Mouse (Mus musculus) heart, postnatal 0 days (tissue): ENCODE results near the gene Inpp5e. TPM values are rescaled to one million over a fixed set of nuclear protein-coding genes. Genes with fewer than 3 reads are reported as not detected.

ENCODE experiments used
- ATAC-seq: fragments of 200-750 bp; cut with Nextera tagmentation; 2 replicates; pipeline ENCODE4 v1.8.0; 2017; ENCODE audit warnings: low read depth, moderate number of reproducible peaks, moderate library complexity; ENCODE audit not compliant: insufficient read depth
- DNase-seq: peaks from one replicate; pipeline ENCODE4 v3.0.0-alpha.2; 2016; ENCODE audit warnings: low spot score
- H3K27ac ChIP-seq: fragments of 300-500 bp; sonication (generic); 2 replicates; pipeline ENCODE4 v1.5.1; 2014; ENCODE audit warnings: low read depth, mild to moderate bottlenecking
- H3K27me3 ChIP-seq: fragments of 300-500 bp; sonication (generic); 2 replicates; pipeline ENCODE4 v1.6.1; 2014; ENCODE audit warnings: low read length, mixed read lengths; ENCODE audit not compliant: control insufficient read depth, insufficient read depth
- H3K36me3 ChIP-seq: fragments of 300-500 bp; sonication (generic); replicated peaks from 2 replicates; pipeline ENCODE4 v1.6.1; 2014; ENCODE audit warnings: low read length, mixed read lengths; ENCODE audit not compliant: control insufficient read depth, insufficient read depth
- H3K4me1 ChIP-seq: fragments of 300-500 bp; sonication (generic); 2 replicates; pipeline ENCODE4 v1.6.1; 2014; ENCODE audit warnings: antibody characterized with exemption; ENCODE audit not compliant: control insufficient read depth, insufficient read depth
- H3K4me2 ChIP-seq: fragments of 300-500 bp; sonication (generic); 2 replicates; pipeline ENCODE4 v1.6.1; 2014; ENCODE audit warnings: low read depth, mild to moderate bottlenecking, low read length, moderate library complexity
- H3K4me3 ChIP-seq: fragments of 300-500 bp; sonication (generic); 2 replicates; pipeline ENCODE4 v1.5.1; 2014; ENCODE audit warnings: low read depth, low read length
- H3K9ac ChIP-seq: fragments of 300-500 bp; sonication (generic); replicated peaks from 2 replicates; pipeline ENCODE4 v1.6.1; 2014; ENCODE audit warnings: low read depth, low read length, mixed read lengths
- H3K9me3 ChIP-seq: fragments of 300-500 bp; sonication (generic); replicated peaks from 2 replicates; pipeline ENCODE4 v1.6.1; 2016; ENCODE audit warnings: low read length; ENCODE audit not compliant: control insufficient read depth
- CTCF ChIP-seq: IDR thresholded peaks from 2 replicates; pipeline ENCODE4 v1.5.1; 2016; ENCODE audit warnings: antibody characterized with exemption, control low read depth, low read depth
- EP300 ChIP-seq: IDR thresholded peaks from 2 replicates; pipeline ENCODE4 v1.6.1; 2016; ENCODE audit warnings: antibody characterized with exemption, low read depth
- whole genome bisulfite sequencing: fragments of 180-500 bp; shearing (Covaris S2); extraction: QIAGEN DNeasy Blood & Tissue Kit; methylation state at CpG from one replicate; pipeline ENCODE4 v1.1.7; 2014; 5-methylcytosine and 5-hydroxymethylcytosine counted together
- polyA plus RNA-seq: library from polyadenylated mRNA; unstranded; fragments of >200 nt; fragmentation: Nextera tagmentation; extraction: Ambion mirVana; gene quantifications from 2 replicates; pipeline ENCODE4 v1.2.1, GENCODE M21; 2015
- total RNA-seq: library from RNA; depleted of rRNA; stranded (reverse); fragments of >200 nt; gene quantifications from 2 replicates; pipeline ENCODE4 v1.2.3, GENCODE M21; 2014; ENCODE audit warnings: low replicate concordance

The Inpp5e gene
- total and polyA plus RNA-seq, 2 experiments from 2014 or later, result 10.2 to 16.7 TPM

DNA sequence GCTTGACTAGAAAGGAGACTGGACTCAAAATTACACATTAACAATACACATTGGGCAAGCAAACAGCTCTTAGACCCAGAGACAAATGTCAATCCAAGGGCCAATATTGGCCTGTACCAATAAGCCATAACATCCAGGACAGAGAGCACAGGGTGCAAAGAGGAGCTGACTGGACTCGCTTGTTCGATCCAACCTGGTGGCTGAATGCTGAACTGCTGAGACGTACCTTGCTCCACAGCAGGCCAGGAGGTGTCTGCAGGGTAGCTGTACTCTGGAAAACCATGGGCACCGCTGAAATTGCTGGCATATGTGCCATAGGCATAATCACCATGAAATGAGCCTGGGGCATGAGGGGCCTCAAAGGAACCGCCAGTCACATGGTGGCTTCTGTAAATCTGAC lies 20.8 kb upstream of the Inpp5e start:
- WGBS, result 96% methylated on average over 5 of the region's 5 CpGs
- Histone ChIP-seq H3K9ac (no peak overlapping the region), H3K4me2 (no peak overlapping the region), H3K27me3 (no peaks in the 10 kb centered on the region), H3K4me1 (no peaks in the 10 kb centered on the region), H3K9me3 (no peaks in the 10 kb centered on the region), H3K36me3 (peaks cover 94% of the 10 kb centered on the region), H3K27ac (no peak overlapping the region), H3K4me3 (no peak overlapping the region)
- TF ChIP-seq EP300 (no peak), CTCF (no peak)
- DNase-seq (no peak), ATAC-seq (no peak)

DNA sequence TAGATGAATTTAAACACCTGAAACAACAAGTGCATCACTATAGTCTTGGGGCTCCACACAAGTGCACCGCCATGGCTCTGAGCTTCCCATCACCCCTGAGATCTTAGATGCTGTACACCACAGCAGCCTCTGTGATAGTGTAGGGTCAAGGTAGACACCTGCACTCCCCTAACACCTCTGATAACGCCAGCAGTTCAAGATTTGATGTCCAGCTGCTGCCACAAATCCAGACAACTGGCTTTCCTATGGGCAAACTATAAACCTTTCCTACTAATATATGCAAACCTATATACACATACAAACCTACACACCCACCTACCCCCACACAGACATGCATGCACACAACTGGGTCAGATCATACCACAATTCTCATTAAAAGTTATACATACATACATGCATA lies 15.5 kb upstream of the Inpp5e start:
- DNase-seq (no peak), ATAC-seq (no peak)
- no peaks in the 10 kb centered on the region for H3K27me3 ChIP-seq
- no peak overlapping the region for H3K4me2 ChIP-seq
- no peak overlapping the region for H3K27ac ChIP-seq
- TF ChIP-seq EP300 (no peak), CTCF (no peak)
- H3K9ac ChIP-seq, result no peak overlapping the region
- H3K9me3 ChIP-seq, result no peaks in the 10 kb centered on the region
- no peak overlapping the region for H3K4me3 ChIP-seq
- H3K4me1 ChIP-seq, result no peaks in the 10 kb centered on the region
- H3K36me3 ChIP-seq, result peaks cover 98% of the 10 kb centered on the region
- 96% methylated on average over 2 of the region's 2 CpGs for WGBS

DNA sequence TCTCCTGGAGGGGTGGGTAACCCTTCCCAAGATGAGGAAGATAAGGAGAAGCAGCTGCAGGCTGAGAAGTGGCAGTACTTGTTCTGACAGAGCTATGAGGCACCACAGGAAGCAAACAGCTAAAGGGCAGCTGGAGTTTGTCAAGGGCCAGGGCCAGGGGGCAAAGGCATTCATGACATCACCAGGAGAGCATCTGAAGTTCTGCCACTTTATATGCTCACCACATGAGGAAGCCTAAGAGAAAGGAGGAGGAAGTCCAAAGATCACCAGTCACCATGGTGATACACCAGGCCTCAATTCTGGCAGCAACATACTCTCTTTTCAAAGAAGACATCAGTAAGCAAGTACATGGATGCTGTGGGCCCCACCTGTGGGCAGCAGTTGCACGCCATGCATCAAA lies 14.1 kb upstream of the Inpp5e start:
- 73% methylated on average over 1 of the region's 1 CpGs for WGBS
- Histone ChIP-seq H3K4me2 (no peak overlapping the region), H3K4me3 (no peak overlapping the region), H3K27me3 (no peaks in the 10 kb centered on the region), H3K36me3 (peaks cover 97% of the 10 kb centered on the region), H3K4me1 (no peaks in the 10 kb centered on the region), H3K9me3 (no peaks in the 10 kb centered on the region), H3K9ac (no peak overlapping the region), H3K27ac (no peak overlapping the region)
- DNase-seq (no peak), ATAC-seq (no peak)
- no peak for TF ChIP-seq EP300

DNA sequence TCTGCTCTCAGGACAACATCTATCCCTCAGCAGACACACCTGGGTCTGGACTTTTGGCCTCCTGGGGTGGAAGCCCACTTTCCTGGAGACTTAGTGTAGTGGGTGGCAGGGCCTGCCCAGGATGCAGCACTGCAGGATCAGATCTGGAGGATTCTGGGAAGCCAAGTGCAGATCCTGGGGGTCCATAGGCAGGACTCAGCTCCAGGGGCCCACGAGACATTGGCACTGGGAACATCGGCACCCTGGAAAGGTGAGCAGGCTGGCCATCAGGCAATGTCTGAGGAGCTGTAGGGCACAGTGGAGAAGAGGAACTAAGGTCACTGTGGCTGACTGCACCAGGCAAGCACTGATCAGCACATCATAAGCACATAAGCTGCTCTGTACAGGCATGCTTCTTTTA lies 13.0 kb upstream of the Inpp5e start:
- no peak overlapping the region for H3K4me3 ChIP-seq
- ATAC-seq (no peak), DNase-seq (no peak)
- no peak overlapping the region for H3K27ac ChIP-seq
- no peak for TF ChIP-seq CTCF
- TF ChIP-seq EP300, result no peak
- no peaks in the 10 kb centered on the region for H3K4me1 ChIP-seq
- H3K4me2 ChIP-seq, result no peak overlapping the region
- H3K27me3 ChIP-seq, result no peaks in the 10 kb centered on the region
- no peak overlapping the region for H3K9ac ChIP-seq
- peaks cover 96% of the 10 kb centered on the region for H3K36me3 ChIP-seq
- no peaks in the 10 kb centered on the region for H3K9me3 ChIP-seq
- WGBS, result 98% methylated on average over 2 of the region's 2 CpGs

DNA sequence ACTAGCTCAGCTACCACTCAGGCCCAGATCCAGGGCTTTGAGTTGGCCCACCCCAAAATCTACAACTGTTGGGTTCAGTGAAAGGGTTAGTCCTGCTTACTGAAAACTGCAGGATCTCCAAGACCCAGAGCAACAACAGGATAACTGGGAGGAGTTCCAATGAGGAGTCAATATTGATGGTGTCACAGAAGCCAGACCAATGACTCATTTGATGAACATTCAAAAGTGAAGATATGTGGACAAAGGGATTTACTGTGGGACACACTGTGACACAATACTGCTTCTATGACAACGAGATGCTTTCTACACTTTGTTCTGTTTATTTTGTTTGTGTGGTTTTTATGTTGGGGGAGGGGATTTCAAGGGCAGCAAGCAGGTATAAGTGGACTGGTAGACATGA lies 9.1 kb upstream of the Inpp5e start:
- no peak for DNase-seq
- Histone ChIP-seq H3K27me3 (no peaks in the 10 kb centered on the region), H3K36me3 (peaks cover 96% of the 10 kb centered on the region), H3K9ac (no peak overlapping the region), H3K4me3 (no peak overlapping the region), H3K27ac (no peak overlapping the region), H3K4me1 (no peaks in the 10 kb centered on the region), H3K4me2 (no peak overlapping the region), H3K9me3 (no peaks in the 10 kb centered on the region)
- WGBS, result 86% methylated on average over 1 of the region's 1 CpGs
- ATAC-seq, result no peak
- TF ChIP-seq CTCF, result no peak
- TF ChIP-seq EP300, result no peak

DNA sequence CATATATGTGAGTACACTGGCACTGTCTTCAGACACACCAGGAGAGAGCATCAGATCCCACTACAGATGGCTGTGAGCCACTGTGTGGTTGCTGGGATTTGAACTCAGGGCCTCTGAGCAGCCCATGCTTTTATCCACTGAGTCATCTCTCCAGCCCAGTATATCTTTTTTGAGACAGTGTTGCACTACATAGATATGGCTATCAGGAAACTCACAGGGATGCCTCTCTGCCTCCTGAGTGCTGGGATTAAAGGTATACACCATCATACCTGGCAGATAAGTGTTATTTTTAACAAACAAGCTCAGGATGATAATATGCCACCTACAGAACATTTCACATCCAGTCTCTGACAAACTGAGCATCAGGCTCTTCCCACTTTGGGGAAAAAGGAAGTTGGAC lies 8.1 kb upstream of the Inpp5e start:
- ATAC-seq (no peak), DNase-seq (no peak)
- TF ChIP-seq CTCF (no peak), EP300 (no peak)
- H3K4me3 ChIP-seq, result no peak overlapping the region
- H3K27ac ChIP-seq, result no peak overlapping the region
- peaks cover 95% of the 10 kb centered on the region for H3K36me3 ChIP-seq
- no peaks in the 10 kb centered on the region for H3K4me1 ChIP-seq
- no peak overlapping the region for H3K4me2 ChIP-seq
- H3K9me3 ChIP-seq, result no peaks in the 10 kb centered on the region
- no peak overlapping the region for H3K9ac ChIP-seq
- H3K27me3 ChIP-seq, result no peaks in the 10 kb centered on the region
